Mouse (Mus musculus) bone marrow, adult 2 months (tissue): ENCODE results near the gene Atl2. TPM values are rescaled to one million over a fixed set of nuclear protein-coding genes. Genes with fewer than 3 reads are reported as not detected.

Source experiments
- H3K27ac ChIP-seq: fragments of 200-500 bp; 2 replicates; pipeline ENCODE4 v1.5.1; 2012; ENCODE audit warnings: low read depth, mild to moderate bottlenecking, control low read depth, inconsistent platforms, low read length; ENCODE audit not compliant: control insufficient read depth, poor library complexity, insufficient read depth
- H3K4me1 ChIP-seq: fragments of 200-500 bp; 2 replicates; pipeline ENCODE4 v1.6.1; 2011; ENCODE audit warnings: low read length; ENCODE audit not compliant: control insufficient read depth, insufficient read depth
- H3K4me3 ChIP-seq: fragments of 200-500 bp; replicated peaks from 2 replicates; pipeline ENCODE3; 2011; ENCODE audit warnings: mild to moderate bottlenecking, low read depth, low read length, control low read depth; ENCODE audit not compliant: control insufficient read depth
- CTCF ChIP-seq: fragments of 200-500 bp; IDR thresholded peaks from 2 replicates; pipeline ENCODE4 v1.5.1; 2011; ENCODE audit warnings: low read length, control low read depth; ENCODE audit not compliant: control insufficient read depth, insufficient read depth
- POLR2A ChIP-seq: fragments of 200-500 bp; IDR thresholded peaks from 2 replicates; pipeline ENCODE4 v1.6.1; 2011; ENCODE audit warnings: low read depth, mild to moderate bottlenecking, control low read depth, low read length, borderline replicate concordance; ENCODE audit not compliant: control insufficient read depth
- WGBS: fragments of 180-500 bp; shearing (Covaris S2); methylation state at CpG from one replicate; pipeline ENCODE4 v1.1.7; 2018; 5-methylcytosine and 5-hydroxymethylcytosine counted together
- polyA plus RNA-seq: library from polyadenylated mRNA; stranded (reverse); fragments of >200 nt; gene quantifications from 2 replicates; pipeline ENCODE4 v1.2.4, GENCODE M21; 2011; ENCODE audit warnings: low replicate concordance; ENCODE audit not compliant: missing spikeins, insufficient read depth, insufficient read length

The Atl2 gene
- polyA plus RNA-seq = 19.5 and 26.7 TPM in 2 replicates

GRCm38 (mm10) chr17:79895911-79896423 is at the start of gene Atl2:
Gene Atl2 (minus strand): TSS chr17:79896123.
- H3K27ac ChIP-seq = peak within 1 kb of the TSS; percentile 99
- WGBS = under 1% methylated on average over 51 of the region's 51 CpGs
- H3K4me1 ChIP-seq = no peaks in the 10 kb centered on the region; the same call in 1 of the 2 replicates
- H3K4me3 ChIP-seq = peak within 1 kb of the TSS; percentile 80
- TF ChIP-seq CTCF = no peak
- peak; percentile 96 for TF ChIP-seq POLR2A

GRCm38 (mm10) chr17:79944851-79945250 is 48.9 kb upstream of the Atl2 start:
- Histone ChIP-seq H3K4me3 (no peak overlapping the region), H3K27ac (no peak overlapping the region), H3K4me1 (no peaks in the 10 kb centered on the region; the same call in 1 of the 2 replicates)
- TF ChIP-seq CTCF (no peak), POLR2A (no peak)
- 81% methylated on average over 6 of the region's 6 CpGs for whole genome bisulfite sequencing

GRCm38 (mm10) chr17:79942418-79942817 is 46.5 kb upstream of the Atl2 start:
- WGBS = 39% methylated on average over 5 of the region's 5 CpGs
- no peak for TF ChIP-seq POLR2A
- no peak for TF ChIP-seq CTCF

GRCm38 (mm10) chr17:79939133-79939532 is 43.2 kb upstream of the Atl2 start:
- TF ChIP-seq POLR2A = no peak
- no peak for TF ChIP-seq CTCF
- 40% methylated on average over 3 of the region's 3 CpGs for whole genome bisulfite sequencing
- H3K27ac ChIP-seq = no peak overlapping the region
- H3K4me3 ChIP-seq = no peak overlapping the region
- H3K4me1 ChIP-seq = no peaks in the 10 kb centered on the region; the same call in 1 of the 2 replicates

More at GRCm38 (mm10) chr17:79942418-79942817, 46.5 kb upstream of the Atl2 start:
- no peak overlapping the region for H3K4me3 ChIP-seq
- H3K27ac ChIP-seq = no peak overlapping the region
- H3K4me1 ChIP-seq = no peaks in the 10 kb centered on the region; the same call in 1 of the 2 replicates

GRCm38 (mm10) chr17:79937921-79938601 is 42.1 kb upstream of the Atl2 start:
- TF ChIP-seq POLR2A = no peak
- no peak for TF ChIP-seq CTCF
- 81% methylated on average over 10 of the region's 10 CpGs for WGBS
- Histone ChIP-seq H3K4me3 (no peak overlapping the region), H3K4me1 (no peaks in the 10 kb centered on the region; the same call in 1 of the 2 replicates), H3K27ac (no peak overlapping the region)

- Histone ChIP-seq H3K4me3 (no peak overlapping the region), H3K4me1 (no peaks in the 10 kb centered on the region), H3K27ac (no peak overlapping the region)
- 88% methylated on average over 15 of the region's 15 CpGs for WGBS
- no peak for TF ChIP-seq CTCF
- TF ChIP-seq POLR2A = no peak
Measured at GRCm38 (mm10) chr17:79934370-79934769, 38.4 kb upstream of the Atl2 start.

- 75% methylated on average over 5 of the region's 5 CpGs for WGBS
- TF ChIP-seq POLR2A (no peak), CTCF (no peak)
Measured at GRCm38 (mm10) chr17:79932676-79933278, 36.9 kb upstream of the Atl2 start.

GRCm38 (mm10) chr17:79927110-79927509 is 31.2 kb upstream of the Atl2 start:
- TF ChIP-seq CTCF (no peak), POLR2A (no peak)
- no peak overlapping the region for H3K27ac ChIP-seq
- no peaks in the 10 kb centered on the region; the same call in 1 of the 2 replicates for H3K4me1 ChIP-seq
- H3K4me3 ChIP-seq = no peak overlapping the region
- WGBS = 64% methylated on average over 2 of the region's 2 CpGs

More at GRCm38 (mm10) chr17:79932676-79933278, 36.9 kb upstream of the Atl2 start:
- Histone ChIP-seq H3K4me1 (no peaks in the 10 kb centered on the region; the same call in 1 of the 2 replicates), H3K27ac (no peak overlapping the region), H3K4me3 (no peak overlapping the region)
